Mouse (Mus musculus): ENCODE results near the gene Raf1. TPM values are rescaled to one million over a fixed set of nuclear protein-coding genes. Genes with fewer than 3 reads are reported as not detected.

Raf1 gene
- total RNA-seq, 2 experiments from 2014 or later, result 107 to 111 TPM

Other genes with a start within 250 kb of the Raf1 start
- 1 to 10 TPM; 6.0 to 7.4 TPM for gene Tsen2, start 132.0 kb downstream of the Raf1 start, total RNA-seq (2021)
- under 1 TPM; 0.39 to 0.40 TPM for gene Mkrn2os, start 84.1 kb downstream of the Raf1 start, total RNA-seq (2021)
- gene Mkrn2, start 74.7 kb downstream of the Raf1 start, total RNA-seq (2021), result 10 to 100 TPM; 36.7 to 41.0 TPM
- gene Tmem40, start 85.8 kb upstream of the Raf1 start, total RNA-seq (2021), result under 1 TPM; 0.54 to 0.60 TPM
- gene Cand2, start 97.9 kb upstream of the Raf1 start, total RNA-seq (2021), result 10 to 100 TPM; 73.3 to 76.6 TPM
- 100 to 1,000 TPM; 616 to 693 TPM for gene Rpl32, start 132.1 kb upstream of the Raf1 start, total RNA-seq (2021)
- under 1 TPM; 0.27 to 0.54 TPM for gene Efcab12, start 161.8 kb upstream of the Raf1 start, total RNA-seq (2021)
- gene Mbd4, start 176.7 kb upstream of the Raf1 start, total RNA-seq (2021), result 1 to 10 TPM in 1 of 2 experiments, under 1 TPM in 1; 0.79 to 1.1 TPM
- 1 to 10 TPM; 6.5 to 7.4 TPM for gene Ift122, start 176.8 kb upstream of the Raf1 start, total RNA-seq (2021)

All from heart, adult 18-20 months (tissue).